Mouse (Mus musculus) liver, adult (tissue): ENCODE data around the gene Tbc1d1.

Source experiments
- GATA4 ChIP-seq: IDR thresholded peaks from 2 replicates; pipeline ENCODE4 v1.6.1; 2014; ENCODE audit warnings: mild to moderate bottlenecking, low read length; ENCODE audit not compliant: insufficient replicate concordance

Tbc1d1 gene

GRCm38 (mm10) chr5:64156579-64156978 is 474 bp downstream of the Tbc1d1 start:
- TF ChIP-seq GATA4 = no peak

- TF ChIP-seq GATA4 = no peak
Measured at GRCm38 (mm10) chr5:64157926-64158325, 1.8 kb downstream of the Tbc1d1 start.

DNA sequence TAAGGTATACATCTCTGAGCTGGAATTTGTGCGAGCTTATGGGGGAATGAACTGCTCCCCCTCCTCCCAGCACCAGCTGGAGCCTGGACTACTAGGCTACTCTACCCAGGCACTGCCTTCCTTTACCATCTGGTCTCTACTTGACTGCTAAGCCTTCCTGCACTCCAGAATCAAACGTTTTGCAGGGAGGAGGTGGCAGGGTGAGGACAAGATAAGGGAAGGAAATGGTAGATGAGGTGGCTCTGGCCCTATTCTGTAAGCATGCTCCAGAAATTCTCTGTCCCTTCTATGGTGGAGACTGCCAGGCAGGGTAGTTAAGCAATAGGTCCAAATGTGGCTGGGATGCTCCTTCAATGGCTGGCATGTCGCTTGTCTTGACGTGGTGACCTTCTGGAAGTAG is 2.4 kb downstream of the Tbc1d1 start:
- TF ChIP-seq GATA4 = no peak

- TF ChIP-seq GATA4 = no peak
Measured at GRCm38 (mm10) chr5:64159065-64159780, 3.1 kb downstream of the Tbc1d1 start.

- TF ChIP-seq GATA4 = no peak
Measured at GRCm38 (mm10) chr5:64159781-64160704, 3.9 kb downstream of the Tbc1d1 start.

DNA sequence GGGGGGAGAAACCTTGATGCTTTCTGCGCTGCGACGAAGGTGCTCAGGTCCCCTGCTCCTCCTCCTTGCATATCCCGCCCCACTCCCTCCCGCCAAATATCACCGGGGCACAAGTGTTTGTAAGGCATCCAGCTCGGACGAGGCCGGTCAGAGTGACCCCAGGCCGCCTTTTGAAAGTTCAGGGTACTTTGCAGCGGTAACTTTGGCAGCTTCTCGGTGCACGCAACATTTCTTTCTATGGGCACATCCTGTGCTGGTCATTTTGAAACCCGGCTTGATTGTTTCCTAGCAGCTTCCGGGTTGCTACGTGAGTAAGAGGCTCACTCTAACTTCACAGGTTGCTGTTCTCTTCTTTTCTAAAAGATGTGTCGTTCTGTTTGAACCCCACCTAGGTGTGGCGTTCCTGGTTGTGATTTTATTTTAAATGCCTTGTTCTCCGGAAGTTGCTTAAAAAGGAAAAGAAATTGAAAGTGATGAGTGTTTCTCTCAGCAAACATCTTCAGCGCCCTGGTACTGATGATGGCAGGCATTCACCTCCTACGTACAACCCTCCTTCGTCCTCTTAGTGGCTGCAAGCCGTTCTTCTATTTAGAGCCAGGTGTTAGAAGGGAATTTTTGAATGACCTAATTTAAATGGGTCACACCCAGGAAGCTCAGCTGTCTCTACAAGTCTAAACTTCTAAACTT is 4.7 kb downstream of the Tbc1d1 start:
- TF ChIP-seq GATA4 = no peak

- TF ChIP-seq GATA4 = no peak
Measured at GRCm38 (mm10) chr5:64161917-64162316, 5.8 kb downstream of the Tbc1d1 start.

- TF ChIP-seq GATA4 = no peak
Measured at GRCm38 (mm10) chr5:64162582-64162981, 6.5 kb downstream of the Tbc1d1 start.

DNA sequence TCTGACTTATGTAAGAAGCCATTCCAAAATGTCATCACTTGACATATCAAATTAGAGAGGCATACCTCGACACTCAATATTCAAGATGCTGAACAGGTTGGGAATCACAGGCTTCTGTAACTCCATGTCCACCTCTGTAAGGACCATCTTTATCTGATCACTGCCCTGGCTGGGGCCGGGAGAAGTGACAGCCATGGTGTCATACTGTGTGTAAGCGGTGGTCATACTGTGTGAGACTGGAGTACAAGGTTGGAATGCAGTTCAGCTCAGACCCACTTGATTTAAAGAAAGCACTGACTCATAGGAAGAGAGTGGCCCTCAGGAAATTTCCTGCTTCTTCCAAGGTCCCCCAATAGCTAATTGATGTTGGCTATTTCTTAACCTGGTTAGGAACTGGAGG is 8.3 kb downstream of the Tbc1d1 start:
- no peak for TF ChIP-seq GATA4

- TF ChIP-seq GATA4 = no peak
Measured at GRCm38 (mm10) chr5:64165826-64166225, 9.7 kb downstream of the Tbc1d1 start.

DNA sequence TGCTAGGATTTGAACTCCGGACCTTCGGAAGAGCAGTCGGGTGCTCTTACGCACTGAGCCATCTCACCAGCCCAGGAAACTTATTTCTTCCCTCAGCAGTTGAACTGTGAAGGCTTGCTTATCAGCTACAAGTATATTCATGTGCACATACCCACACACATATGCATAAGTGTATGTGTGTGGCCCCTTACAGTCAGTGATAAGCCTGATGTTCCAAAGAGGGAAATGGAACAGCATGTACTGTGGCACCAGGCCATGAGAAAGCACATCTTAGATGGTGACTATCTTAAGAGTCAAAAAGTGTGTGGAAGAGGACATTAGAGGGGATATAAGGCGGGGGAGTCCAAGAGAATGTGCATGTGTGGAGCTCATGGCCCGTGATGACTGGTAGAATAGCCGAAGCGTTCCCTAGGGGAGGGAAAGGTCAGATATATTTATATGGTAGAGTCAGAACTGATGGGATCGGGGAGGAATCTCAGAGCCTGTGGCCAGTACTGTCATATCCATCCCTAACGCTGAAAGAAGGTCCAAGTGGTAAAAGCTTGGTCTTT is 13.0 kb downstream of the Tbc1d1 start:
- TF ChIP-seq GATA4 = no peak

DNA sequence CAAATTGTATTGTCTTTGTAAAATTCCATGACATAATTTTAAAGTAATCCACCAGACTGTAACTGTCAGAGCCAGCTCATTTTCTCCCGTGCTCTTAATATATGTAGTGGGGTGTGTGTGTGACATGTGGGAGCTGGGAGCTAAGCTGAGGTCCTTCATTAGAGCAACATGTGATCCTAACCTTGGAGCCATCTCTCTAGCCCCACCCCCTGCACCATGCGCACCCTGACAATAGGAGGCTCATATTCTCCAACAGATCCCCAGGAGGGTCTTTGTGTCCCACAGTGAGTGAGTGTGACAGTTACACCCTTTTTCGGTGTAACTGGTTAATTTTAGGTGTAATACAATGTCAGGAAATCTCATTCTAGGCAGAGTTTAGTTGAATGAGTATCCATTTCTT is 16.8 kb downstream of the Tbc1d1 start:
- no peak for TF ChIP-seq GATA4

- TF ChIP-seq GATA4 = no peak
Measured at GRCm38 (mm10) chr5:64173302-64173701, 17.2 kb downstream of the Tbc1d1 start.

- no peak for TF ChIP-seq GATA4
Measured at GRCm38 (mm10) chr5:64174429-64174935, 18.4 kb downstream of the Tbc1d1 start.

DNA sequence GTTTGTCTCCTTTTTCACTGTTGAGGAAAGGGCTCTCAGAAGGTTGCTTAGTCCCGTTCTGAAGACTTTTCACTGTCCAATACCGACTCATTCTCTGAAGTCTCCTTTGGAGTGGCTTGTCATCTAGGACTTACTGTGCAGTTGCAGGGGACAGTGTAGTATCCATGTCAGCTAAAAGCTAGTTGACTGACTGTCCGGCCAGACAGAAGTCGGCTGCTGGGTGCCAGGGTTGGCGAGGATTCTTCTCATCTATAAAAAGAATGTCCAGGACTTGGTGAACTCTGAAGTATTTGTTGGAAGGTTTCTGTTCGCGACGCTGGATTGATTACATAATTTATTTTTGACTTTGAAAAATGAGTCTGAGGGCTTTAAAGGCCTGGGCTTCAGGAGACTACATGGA is 24.4 kb downstream of the Tbc1d1 start:
- TF ChIP-seq GATA4 = no peak
